Mouse (Mus musculus) intestine, embryonic 14.5 days (tissue): ENCODE measurements around the gene Arl16. TPM values are rescaled to one million over a fixed set of nuclear protein-coding genes. Genes with fewer than 3 reads are reported as not detected.
A peak's percentile ranks its signal among the peaks of the same experiment; 100 is the strongest.

ENCODE experiments used
- ATAC-seq: fragments of 200-750 bp; cut with Nextera tagmentation; replicated peaks from 2 replicates; pipeline ENCODE4 v1.8.0; 2017; ENCODE audit warnings: low read depth, moderate number of reproducible peaks, moderate TSS enrichment, moderate library complexity; ENCODE audit not compliant: low FRiP score, low TSS enrichment
- DNase-seq: peaks from one replicate; pipeline ENCODE4 v3.0.0-alpha.2; 2018; ENCODE audit warnings: low spot score
- H3K27ac ChIP-seq: fragments of 300-500 bp; sonication (generic); 2 replicates; pipeline ENCODE4 v1.5.1; 2014; ENCODE audit warnings: low read depth, mild to moderate bottlenecking, control low read depth
- H3K27me3 ChIP-seq: fragments of 300-500 bp; sonication (generic); replicated peaks from 2 replicates; pipeline ENCODE4 v1.6.1; 2014; ENCODE audit warnings: low read length, control low read depth; ENCODE audit not compliant: control insufficient read depth, insufficient read depth
- H3K36me3 ChIP-seq: fragments of 300-500 bp; sonication (generic); 2 replicates; pipeline ENCODE4 v1.6.1; 2014; ENCODE audit warnings: low read length, control low read depth; ENCODE audit not compliant: control insufficient read depth, insufficient read depth
- H3K4me1 ChIP-seq: fragments of 300-500 bp; sonication (generic); replicated peaks from 2 replicates; pipeline ENCODE4 v1.6.1; 2014; ENCODE audit warnings: low read length, control low read depth, mixed read lengths; ENCODE audit not compliant: control insufficient read depth, insufficient read depth
- H3K4me2 ChIP-seq: fragments of 300-500 bp; sonication (generic); 2 replicates; pipeline ENCODE4 v1.6.1; 2014; ENCODE audit warnings: low read length
- H3K4me3 ChIP-seq: fragments of 300-500 bp; sonication (generic); 2 replicates; pipeline ENCODE4 v1.5.1; 2014; ENCODE audit warnings: low read depth, low read length, control low read depth, mixed read lengths
- H3K9ac ChIP-seq: fragments of 300-500 bp; sonication (generic); 2 replicates; pipeline ENCODE4 v1.6.1; 2014; ENCODE audit warnings: mild to moderate bottlenecking, low read length
- H3K9me3 ChIP-seq: fragments of 300-500 bp; sonication (generic); 2 replicates; pipeline ENCODE4 v1.6.1; 2016; ENCODE audit warnings: low read length, control low read depth; ENCODE audit not compliant: control insufficient read depth
- WGBS: fragments of 180-500 bp; shearing (Covaris S2); extraction: QIAGEN DNeasy Blood & Tissue Kit; methylation state at CpG from one replicate; pipeline ENCODE4 v1.1.7; 2014; 5-methylcytosine and 5-hydroxymethylcytosine counted together
- polyA plus RNA-seq: library from polyadenylated mRNA; unstranded; fragments of >200 nt; fragmentation: Nextera tagmentation; extraction: Ambion mirVana; gene quantifications from 2 replicates; pipeline ENCODE4 v1.2.1, GENCODE M21; 2014

Arl16 gene
- polyA plus RNA-seq, 1 experiment from 2014 or later, result 46.0 TPM

DNA sequence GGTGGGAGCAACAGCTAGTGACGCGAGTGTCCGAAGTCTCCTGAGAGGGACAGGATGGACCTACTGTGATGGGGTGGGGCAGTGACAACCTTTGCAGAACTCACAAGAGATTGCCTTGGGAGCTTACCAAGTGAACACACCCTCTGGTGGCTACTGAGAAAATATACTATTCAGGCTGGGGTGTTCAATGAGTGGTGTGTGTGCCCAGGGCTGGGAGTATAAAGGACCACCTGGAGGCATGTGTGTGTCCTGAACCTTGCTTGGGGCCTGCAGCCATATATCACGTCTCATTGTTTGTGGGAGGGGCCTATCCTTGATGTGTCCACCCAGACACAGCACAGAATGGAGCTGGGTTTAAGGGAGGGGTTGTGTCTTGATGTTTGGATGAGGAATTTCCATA lies 21.1 kb upstream of the Arl16 start:
- Histone ChIP-seq H3K4me3 (no peak overlapping the region), H3K9me3 (no peaks in the 10 kb centered on the region), H3K36me3 (peaks cover 42% of the 10 kb centered on the region), H3K4me1 (peaks cover 32% of the 10 kb centered on the region), H3K27ac (no peak overlapping the region), H3K9ac (no peak overlapping the region), H3K27me3 (no peaks in the 10 kb centered on the region), H3K4me2 (no peak overlapping the region)
- DNase-seq (no peak), ATAC-seq (no peak)
- WGBS, result 69% methylated on average over 4 of the region's 4 CpGs

DNA sequence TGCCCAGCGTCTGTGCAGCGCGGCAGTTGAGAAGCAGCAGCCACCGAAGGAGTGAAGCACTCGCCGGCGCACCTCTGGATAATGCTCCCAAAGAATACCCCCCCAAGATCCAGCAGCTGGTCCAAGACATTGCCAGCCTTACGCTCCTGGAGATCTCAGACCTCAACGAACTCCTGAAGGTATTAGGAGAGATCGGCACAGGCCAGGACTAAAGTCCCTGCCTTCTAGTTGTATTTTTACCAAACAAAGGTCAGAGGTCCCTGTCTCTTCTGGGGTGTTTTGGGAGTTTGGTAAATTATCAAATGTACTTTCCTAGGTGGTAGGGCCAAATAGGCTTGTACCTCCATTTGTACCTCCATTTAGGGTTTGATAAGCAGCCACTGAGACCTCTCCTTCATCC lies 17.8 kb upstream of the Arl16 start:
- no peak overlapping the region for H3K27ac ChIP-seq
- H3K4me1 ChIP-seq, result peaks cover 16% of the 10 kb centered on the region
- DNase-seq, result no peak
- WGBS, result 10% methylated on average over 10 of the region's 10 CpGs
- H3K9me3 ChIP-seq, result no peaks in the 10 kb centered on the region
- peak overlapping the region; percentile 88 for H3K4me2 ChIP-seq
- ATAC-seq, result no peak
- H3K9ac ChIP-seq, result peak overlapping the region; percentile 78
- peaks cover 74% of the 10 kb centered on the region for H3K36me3 ChIP-seq
- peak overlapping the region; percentile 98 for H3K4me3 ChIP-seq
- no peaks in the 10 kb centered on the region for H3K27me3 ChIP-seq

DNA sequence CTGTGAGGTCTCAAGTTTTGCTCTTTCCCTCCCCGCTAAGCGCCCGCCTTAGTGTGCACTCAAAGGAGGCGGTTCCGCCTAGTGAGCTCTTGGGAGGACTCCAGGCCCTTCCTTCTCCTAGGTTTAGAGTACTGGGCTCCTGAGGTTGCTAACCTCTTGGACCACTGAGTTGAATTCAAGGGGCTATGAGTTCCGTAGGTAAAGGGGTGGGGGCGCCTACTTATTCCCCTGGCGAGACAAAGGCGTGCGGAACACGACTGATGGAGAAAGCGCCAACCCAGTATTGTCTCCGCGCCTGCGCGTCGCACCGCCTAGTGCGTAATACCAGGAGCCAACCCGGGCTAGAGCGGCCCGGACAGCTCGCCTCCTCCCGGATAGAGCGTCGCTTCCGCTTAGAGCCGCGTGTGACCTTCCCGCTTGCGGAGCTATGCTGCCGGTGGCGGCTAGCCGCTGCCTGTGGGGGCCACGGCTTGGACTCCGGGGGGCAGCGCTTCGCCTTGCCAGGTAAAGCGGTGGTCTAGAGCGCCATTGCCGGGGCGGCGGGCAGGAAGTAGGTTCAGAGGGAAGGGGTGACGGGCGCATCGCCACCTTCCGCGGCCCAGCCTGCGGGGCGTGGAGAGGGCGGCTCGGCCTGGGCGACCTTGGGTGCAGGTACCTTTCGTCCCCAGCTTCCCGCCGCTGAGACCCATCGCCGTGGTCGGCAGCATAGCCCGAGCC lies 17.0 kb upstream of the Arl16 start, which contains the start of gene Mrpl12:
Gene Mrpl12 (plus strand): TSS at position 349 of the 717 bp plus-strand sequence.
- Histone ChIP-seq H3K4me3 (peak within 1 kb of the TSS; percentile 98), H3K27me3 (no peaks in the 10 kb centered on the region), H3K36me3 (peaks cover 76% of the 10 kb centered on the region), H3K9ac (peak within 1 kb of the TSS; percentile 78), H3K4me2 (peak within 1 kb of the TSS; percentile 88), H3K4me1 (peaks cover 16% of the 10 kb centered on the region), H3K9me3 (no peaks in the 10 kb centered on the region), H3K27ac (peak within 1 kb of the TSS; percentile 80)
- ATAC-seq, result peak; percentile 90
- peak; percentile 93 for DNase-seq
- WGBS, result under 1% methylated on average over 60 of the region's 60 CpGs

DNA sequence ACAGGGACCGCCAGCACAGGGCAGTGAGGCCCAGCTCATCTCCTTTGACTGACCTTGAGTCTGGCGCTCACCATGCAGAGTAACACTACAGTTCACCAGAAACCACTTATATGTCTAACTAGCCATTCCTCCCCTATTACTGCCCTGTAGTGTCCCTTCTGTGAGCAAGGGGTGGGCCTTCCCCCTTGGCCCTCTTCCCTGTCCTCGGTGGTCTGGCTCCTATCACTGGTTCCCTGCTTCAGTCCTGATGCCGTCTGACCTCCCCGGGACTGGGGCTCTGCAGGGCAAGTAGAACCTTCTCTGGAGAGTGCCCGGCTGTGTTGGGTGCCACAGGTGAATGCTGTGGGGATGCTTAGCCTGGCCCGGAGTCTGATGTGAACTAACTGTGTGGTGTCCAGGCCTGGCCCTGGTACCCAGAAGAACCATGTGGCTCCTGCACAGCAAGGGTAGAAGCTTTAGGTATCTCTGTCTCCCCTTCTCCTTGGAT lies 16.1 kb upstream of the Arl16 start:
- DNase-seq (no peak), ATAC-seq (no peak)
- Histone ChIP-seq H3K9me3 (no peaks in the 10 kb centered on the region), H3K4me3 (peak overlapping the region; percentile 98; the same call in 1 of the 2 replicates), H3K9ac (peak overlapping the region; percentile 78), H3K27me3 (no peaks in the 10 kb centered on the region), H3K4me2 (peak overlapping the region; percentile 88), H3K36me3 (peaks cover 82% of the 10 kb centered on the region), H3K27ac (peak overlapping the region; percentile 80; the same call in 1 of the 2 replicates), H3K4me1 (peaks cover 16% of the 10 kb centered on the region)
- 85% methylated on average over 7 of the region's 7 CpGs for WGBS

DNA sequence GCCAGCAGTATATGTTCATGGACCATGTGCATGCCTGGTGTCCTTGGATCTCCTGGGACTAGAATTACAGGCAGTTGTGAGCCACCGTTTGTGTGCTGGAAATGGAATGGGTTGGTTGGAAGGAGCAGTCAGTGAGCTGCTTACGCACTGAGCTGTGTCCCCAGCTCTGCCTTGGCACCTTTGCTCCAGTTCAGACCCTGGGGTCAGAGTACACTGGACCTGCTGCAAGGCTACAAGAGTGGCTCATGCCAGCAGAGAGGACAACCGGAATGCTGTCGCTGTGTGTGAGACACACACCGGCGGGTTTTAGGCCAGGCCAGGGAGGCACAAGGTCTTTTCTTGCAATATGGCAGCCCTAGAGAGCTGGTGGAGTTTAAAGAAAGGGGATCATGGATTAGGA lies 4.6 kb upstream of the Arl16 start:
- Histone ChIP-seq H3K9me3 (no peaks in the 10 kb centered on the region), H3K9ac (no peak overlapping the region), H3K4me3 (no peak overlapping the region), H3K27me3 (no peaks in the 10 kb centered on the region), H3K27ac (no peak overlapping the region), H3K36me3 (peaks cover 79% of the 10 kb centered on the region), H3K4me1 (peaks cover 8% of the 10 kb centered on the region), H3K4me2 (no peak overlapping the region)
- no peak for ATAC-seq
- no peak for DNase-seq
- 96% methylated on average over 6 of the region's 6 CpGs for WGBS

DNA sequence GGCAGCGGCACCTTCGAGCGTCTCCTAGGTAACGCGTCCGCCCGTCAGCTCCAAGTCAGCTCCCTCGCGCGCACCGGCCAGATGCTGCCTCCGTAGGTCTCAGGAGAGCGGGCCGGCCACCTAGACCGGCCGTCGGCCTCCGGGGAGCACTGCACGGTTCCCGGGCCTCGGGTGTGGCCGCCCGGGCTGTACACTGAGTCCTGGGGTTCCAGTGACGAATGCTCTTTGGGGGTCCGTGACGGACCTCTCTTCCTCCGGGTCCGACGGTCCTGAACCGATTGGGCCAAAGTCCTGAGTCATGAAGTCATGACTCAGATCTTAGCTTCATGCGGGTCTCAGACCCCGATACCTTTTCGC lies 307 bp upstream of the Arl16 start:
- peak overlapping the region; percentile 100 for H3K4me3 ChIP-seq
- ATAC-seq, result no peak; the same call in 1 of the 2 replicates
- peaks cover 18% of the 10 kb centered on the region for H3K4me1 ChIP-seq
- no peak overlapping the region for H3K27ac ChIP-seq
- no peaks in the 10 kb centered on the region for H3K9me3 ChIP-seq
- peak overlapping the region; percentile 83 for H3K9ac ChIP-seq
- peaks cover 48% of the 10 kb centered on the region for H3K36me3 ChIP-seq
- WGBS, result 1% methylated on average over 32 of the region's 33 CpGs
- peak overlapping the region; percentile 96 for H3K4me2 ChIP-seq
- no peak for DNase-seq
- no peaks in the 10 kb centered on the region for H3K27me3 ChIP-seq

DNA sequence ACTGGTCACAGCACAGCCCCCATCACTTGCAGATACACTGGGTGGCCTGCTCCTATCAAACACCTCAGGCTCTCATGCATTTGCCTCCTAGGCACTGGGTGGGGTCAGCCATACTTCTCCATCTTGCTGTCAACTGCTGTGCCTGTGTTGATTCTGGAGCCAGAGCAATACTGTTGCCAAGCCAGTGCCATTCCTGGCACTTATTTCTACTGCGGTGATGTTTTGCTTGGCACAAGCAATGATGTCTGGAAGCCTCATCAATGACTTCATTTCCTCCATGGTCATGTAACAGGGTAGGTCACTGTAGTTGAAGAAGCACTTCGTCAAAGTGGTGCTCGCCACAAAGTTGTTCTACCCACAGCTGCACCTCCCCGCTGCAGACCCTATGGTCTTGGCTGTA lies 1.9 kb downstream of the Arl16 start:
- Histone ChIP-seq H3K27me3 (no peaks in the 10 kb centered on the region), H3K4me2 (no peak overlapping the region), H3K36me3 (peaks cover 48% of the 10 kb centered on the region), H3K9ac (no peak overlapping the region), H3K9me3 (no peaks in the 10 kb centered on the region), H3K4me1 (peaks cover 18% of the 10 kb centered on the region), H3K4me3 (no peak overlapping the region), H3K27ac (no peak overlapping the region)
- no peak for ATAC-seq
- WGBS, result 93% methylated on average over 4 of the region's 4 CpGs
- no peak for DNase-seq

DNA sequence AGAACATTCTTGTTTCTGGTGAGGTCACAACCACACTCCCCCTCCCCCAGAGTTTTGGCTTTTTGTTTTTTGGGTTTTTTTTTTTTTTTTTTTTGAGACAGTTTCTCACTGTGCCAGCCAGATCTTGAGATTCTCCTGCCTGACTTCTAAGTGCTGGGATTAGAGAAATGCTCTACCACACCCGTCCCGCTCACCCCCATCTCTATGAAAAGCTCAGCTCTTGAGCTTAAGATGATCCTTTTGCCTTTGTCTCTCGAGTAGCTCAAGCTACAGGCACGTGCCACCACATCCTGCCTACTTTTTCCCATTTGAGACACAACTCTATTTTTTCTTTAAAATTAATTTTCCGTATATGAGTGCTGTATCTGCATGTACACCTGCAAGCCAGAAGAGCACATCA lies 3.0 kb downstream of the Arl16 start:
- Histone ChIP-seq H3K27ac (no peak overlapping the region), H3K4me2 (no peak overlapping the region), H3K36me3 (peaks cover 45% of the 10 kb centered on the region), H3K9ac (no peak overlapping the region), H3K4me1 (peaks cover 19% of the 10 kb centered on the region), H3K4me3 (no peak overlapping the region), H3K27me3 (no peaks in the 10 kb centered on the region), H3K9me3 (no peaks in the 10 kb centered on the region)
- DNase-seq (no peak), ATAC-seq (no peak)
- WGBS, result 93% methylated on average over 5 of the region's 5 CpGs

DNA sequence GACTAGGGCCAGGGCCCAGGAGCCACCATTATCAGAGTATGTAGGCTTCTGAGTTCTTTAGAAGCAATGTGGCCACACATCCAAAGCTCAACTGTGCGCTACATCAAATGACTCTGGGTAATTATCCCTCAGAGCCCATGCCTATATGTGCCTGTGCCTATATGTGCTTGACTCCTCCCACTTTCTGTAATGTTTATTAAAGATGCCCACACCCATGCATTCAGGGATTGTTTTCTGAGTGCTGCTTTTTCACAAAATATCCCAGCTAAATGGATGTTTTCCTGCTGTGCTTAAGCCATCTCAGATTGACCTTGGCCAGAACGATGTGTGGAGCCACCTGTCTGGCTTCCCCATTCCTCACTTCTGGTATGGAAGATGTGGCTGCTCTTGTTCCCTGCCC lies 3.9 kb downstream of the Arl16 start:
- Histone ChIP-seq H3K4me1 (peaks cover 24% of the 10 kb centered on the region), H3K9me3 (no peaks in the 10 kb centered on the region), H3K4me3 (no peak overlapping the region), H3K27ac (no peak overlapping the region), H3K4me2 (no peak overlapping the region), H3K27me3 (no peaks in the 10 kb centered on the region), H3K36me3 (peaks cover 40% of the 10 kb centered on the region), H3K9ac (no peak overlapping the region)
- ATAC-seq (no peak), DNase-seq (no peak)
- 90% methylated on average over 2 of the region's 2 CpGs for WGBS
